Comparison of ENCODE assay signal across 8 mouse cellular contexts in the genomic region with DNA sequence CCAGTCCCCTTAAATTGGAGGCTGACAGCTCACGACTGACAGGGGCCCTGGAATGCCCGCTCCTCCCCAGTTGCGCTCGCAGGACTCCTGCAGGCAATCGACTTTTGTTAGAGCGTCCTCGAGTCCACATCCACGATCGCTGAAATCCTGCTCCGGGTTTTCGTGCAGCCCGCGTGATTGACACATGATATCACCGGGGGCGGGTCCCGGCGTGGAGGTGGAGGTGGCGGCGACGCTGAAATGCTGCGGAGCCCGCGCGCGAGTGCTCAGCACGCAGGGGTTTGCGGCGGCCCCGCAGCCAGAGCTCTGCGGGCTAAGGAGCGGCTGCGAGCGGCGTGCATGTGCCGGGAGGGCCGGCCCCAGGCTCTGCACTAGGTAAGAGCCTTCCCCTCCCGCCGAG. TPM values are rescaled to one million over a fixed set of nuclear protein-coding genes. Genes with fewer than 3 reads are reported as not detected.
DNase-seq lines count a peak whose midpoint lies in the region; ATAC-seq and TF ChIP-seq lines count a peak whose summit lies in the region.

TSS of gene Spry1 (plus strand) at position 258 of the 400 bp plus-strand sequence.

- intact Hi-C loops in heart, postnatal 14 days (cut with DNase I) = loop anchor here (2.0 to 10.0 kb wide), 10 partner anchors 88 to 1205 kb away; no protein-coding TSS in a partner anchor

- 0 out of 2 replicates have a peak, but pooled peaks cover 5% of the 10 kb centered on the region for H3K36me3 ChIP-seq in forebrain, embryonic 15.5 days
- H3K36me3 ChIP-seq in liver, embryonic 16.5 days (ENCODE audit: control insufficient read depth, insufficient read depth) = peaks cover 13% of the 10 kb centered on the region
- peaks cover 13% of the 10 kb centered on the region for H3K36me3 ChIP-seq in neural tube, embryonic 12.5 days
- H3K36me3 ChIP-seq in stomach, postnatal 0 days (ENCODE audit: control insufficient read depth, insufficient read depth, low read length) = peaks cover 9% of the 10 kb centered on the region; the same call in 1 of the 2 replicates

- peak within 1 kb of the TSS; percentile 88 for H3K27ac ChIP-seq in forebrain, embryonic 15.5 days (replicated peaks)
- H3K27ac ChIP-seq in liver, embryonic 16.5 days (ENCODE audit: low read length) = peak within 1 kb of the TSS; percentile 70
- peak within 1 kb of the TSS; percentile 60; the same call in 1 of the 2 replicates for H3K27ac ChIP-seq in neural tube, embryonic 12.5 days
- H3K27ac ChIP-seq in stomach, postnatal 0 days (replicated peaks) = peak within 1 kb of the TSS; percentile 95

- peak; percentile 86 for TF ChIP-seq EP300 in stomach, postnatal 0 days (optimal IDR thresholded peaks at IDR 0.05)

- H3K9me3 ChIP-seq in forebrain, embryonic 15.5 days = no peaks in the 10 kb centered on the region
- H3K9me3 ChIP-seq in liver, embryonic 16.5 days (replicated peaks; ENCODE audit: control insufficient read depth, low read length) = no peaks in the 10 kb centered on the region
- no peaks in the 10 kb centered on the region for H3K9me3 ChIP-seq in neural tube, embryonic 12.5 days
- H3K9me3 ChIP-seq in stomach, postnatal 0 days (ENCODE audit: control insufficient read depth, low read length) = no peaks in the 10 kb centered on the region

- peak; percentile 47 for TF ChIP-seq CTCF in stomach, postnatal 0 days (IDR thresholded peaks at IDR 0.05; ENCODE audit: low read depth)

- peak within 1 kb of the TSS; percentile 66 for H3K9ac ChIP-seq in forebrain, embryonic 15.5 days (replicated peaks)
- peak within 1 kb of the TSS; percentile 76 for H3K9ac ChIP-seq in liver, embryonic 16.5 days (ENCODE audit: low read depth, low read length)
- peak within 1 kb of the TSS; percentile 75 for H3K9ac ChIP-seq in neural tube, embryonic 12.5 days
- H3K9ac ChIP-seq in stomach, postnatal 0 days (ENCODE audit: low read length) = peak within 1 kb of the TSS; percentile 94

- peak; percentile 96 for ATAC-seq in forebrain, embryonic 15.5 days (replicated peaks)
- ATAC-seq in liver, embryonic 16.5 days (ENCODE audit: low read depth) = peak; percentile 80
- ATAC-seq in neural tube, embryonic 12.5 days (ENCODE audit: low FRiP score, low read depth) = peak; percentile 89
- ATAC-seq in stomach, postnatal 0 days (ENCODE audit: low FRiP score, low TSS enrichment) = peak; percentile 87

- peak; percentile 92 for DNase-seq in ES-CJ7 (ENCODE audit: low read depth, low spot score)
- peak; percentile 92 for DNase-seq in cerebellum, adult 11-12 months
- DNase-seq in heart, postnatal 14 days = peak; percentile 98
- DNase-seq in large intestine, adult 2 months (ENCODE audit: low read depth, low spot score) = no peak
- peak; percentile 97 for DNase-seq in stomach, postnatal 0 days (ENCODE audit: low spot score)

- H3K27me3 ChIP-seq in forebrain, embryonic 15.5 days = no peaks in the 10 kb centered on the region
- H3K27me3 ChIP-seq in liver, embryonic 16.5 days (ENCODE audit: control insufficient read depth, insufficient read depth, low read depth, low read length) = peaks cover 18% of the 10 kb centered on the region
- H3K27me3 ChIP-seq in neural tube, embryonic 12.5 days (replicated peaks) = peaks cover 21% of the 10 kb centered on the region
- H3K27me3 ChIP-seq in stomach, postnatal 0 days (ENCODE audit: control insufficient read depth, insufficient read depth, low read length) = no peaks in the 10 kb centered on the region

- H3K4me3 ChIP-seq in forebrain, embryonic 15.5 days = peak within 1 kb of the TSS; percentile 65
- H3K4me3 ChIP-seq in liver, embryonic 16.5 days (ENCODE audit: low read depth, low read length) = peak within 1 kb of the TSS; percentile 79
- peak within 1 kb of the TSS; percentile 80 for H3K4me3 ChIP-seq in neural tube, embryonic 12.5 days
- peak within 1 kb of the TSS; percentile 94 for H3K4me3 ChIP-seq in stomach, postnatal 0 days (ENCODE audit: low read depth, low read length)

- H3K4me2 ChIP-seq in forebrain, embryonic 15.5 days (replicated peaks) = peak within 1 kb of the TSS; percentile 83
- peak within 1 kb of the TSS; percentile 71 for H3K4me2 ChIP-seq in liver, embryonic 16.5 days (ENCODE audit: low read depth, low read length)
- peak within 1 kb of the TSS; percentile 90 for H3K4me2 ChIP-seq in neural tube, embryonic 12.5 days (replicated peaks)
- peak within 1 kb of the TSS; percentile 74 for H3K4me2 ChIP-seq in stomach, postnatal 0 days (replicated peaks; ENCODE audit: low read depth)

- peaks cover 14% of the 10 kb centered on the region for H3K4me1 ChIP-seq in forebrain, embryonic 15.5 days
- H3K4me1 ChIP-seq in liver, embryonic 16.5 days (ENCODE audit: control insufficient read depth, low read depth, low read length) = peaks cover 24% of the 10 kb centered on the region
- H3K4me1 ChIP-seq in neural tube, embryonic 12.5 days = peaks cover 15% of the 10 kb centered on the region
- peaks cover 9% of the 10 kb centered on the region for H3K4me1 ChIP-seq in stomach, postnatal 0 days (replicated peaks; ENCODE audit: control insufficient read depth, insufficient read depth)

- WGBS in forebrain, embryonic 15.5 days = under 1% methylated on average over 38 of the region's 38 CpGs
- WGBS in large intestine, adult 2 months = under 1% methylated on average over 38 of the region's 38 CpGs
- WGBS in liver, embryonic 16.5 days (ENCODE audit: insufficient replicate concordance) = under 1% methylated on average over 38 of the region's 38 CpGs
- WGBS in neural tube, embryonic 12.5 days = under 1% methylated on average over 38 of the region's 38 CpGs
- WGBS in stomach, postnatal 0 days = under 1% methylated on average over 38 of the region's 38 CpGs

RNA-seq across cellular contexts. Expression of gene Spry1, which starts in this region (rescaled TPM):
- polyA plus RNA-seq in forebrain, embryonic 15.5 days (2015; fragmentation: Nextera tagmentation; extraction: Ambion mirVana) = 4.3 and 5.6 TPM in 2 replicates
- 10 to 100 TPM; 35.3 to 43.1 TPM for total RNA-seq in heart, postnatal 14 days (2021)
- 13.8 and 14.9 TPM in 2 replicates for polyA plus RNA-seq in large intestine, adult 2 months (2012; rRNA removed)
- polyA plus RNA-seq in liver, embryonic 16.5 days (2015; fragmentation: Nextera tagmentation; extraction: Ambion mirVana) = 2.8 and 2.9 TPM in 2 replicates
- 5.0 and 6.9 TPM in 2 replicates for polyA plus RNA-seq in neural tube, embryonic 12.5 days (2016; fragmentation: Nextera tagmentation; extraction: Ambion mirVana)
- polyA plus RNA-seq in stomach, postnatal 0 days (2015; fragmentation: Nextera tagmentation; extraction: Ambion mirVana) = 9.4 and 14.1 TPM in 2 replicates
